8 mouse cellular contexts compared by ENCODE assay signal in the genomic region with DNA sequence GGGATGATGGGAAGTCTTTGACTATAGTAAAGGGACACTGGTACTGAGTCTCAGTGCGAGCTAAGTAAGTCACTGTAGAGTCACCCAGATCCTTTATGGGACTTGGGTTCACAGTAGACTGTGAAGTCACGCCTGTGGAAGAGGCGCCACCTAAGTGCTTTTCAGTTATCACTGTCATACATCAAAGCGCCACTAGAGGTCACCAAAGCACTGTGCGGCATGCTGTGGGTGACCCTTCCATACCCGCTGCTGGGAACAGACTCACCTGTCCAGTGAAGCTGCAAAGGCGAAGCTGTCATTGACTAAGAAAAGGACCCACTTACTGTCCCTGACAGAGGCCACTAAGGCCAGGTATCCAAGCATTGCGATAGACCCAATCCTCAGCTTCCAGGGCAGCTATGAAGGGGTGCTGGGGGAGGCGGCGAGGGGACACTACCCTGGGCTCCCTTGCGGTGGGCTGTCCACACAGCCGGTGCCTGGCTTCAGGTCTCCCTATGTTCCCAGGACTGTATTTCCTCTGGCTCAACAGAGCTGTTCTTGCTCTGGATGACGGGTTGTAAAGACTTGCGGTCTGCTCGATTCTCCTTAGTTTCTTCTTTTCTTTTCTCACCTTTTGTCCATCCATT. TPM values are rescaled to one million over a fixed set of nuclear protein-coding genes. Genes with fewer than 3 reads are reported as not detected.
A peak's percentile ranks its signal among the peaks of the same experiment; 100 is the strongest.
DNase-seq lines count a peak whose midpoint lies in the region; ATAC-seq and TF ChIP-seq lines count a peak whose summit lies in the region.

No protein-coding gene starts in this region.

- H3K4me2 ChIP-seq in forebrain, embryonic 15.5 days (replicated peaks): no peak overlapping the region
- no peak overlapping the region for H3K4me2 ChIP-seq in hindbrain, embryonic 13.5 days

- 43% methylated on average over 15 of the region's 15 CpGs for WGBS in forebrain, embryonic 15.5 days
- 46% methylated on average over 15 of the region's 15 CpGs for WGBS in hindbrain, embryonic 13.5 days

- H3K27ac ChIP-seq in forebrain, embryonic 15.5 days (replicated peaks): no peak overlapping the region
- H3K27ac ChIP-seq in hindbrain, embryonic 13.5 days: no peak overlapping the region

- H3K27me3 ChIP-seq in G1E (ENCODE audit: insufficient read depth, low read length): peaks cover 3% of the 10 kb centered on the region; the same call in 1 of the 2 replicates
- H3K27me3 ChIP-seq in forebrain, embryonic 15.5 days: 0 out of 2 replicates have a peak, but pooled peaks cover 2% of the 10 kb centered on the region
- peaks cover 19% of the 10 kb centered on the region; the same call in 1 of the 2 replicates for H3K27me3 ChIP-seq in hindbrain, embryonic 13.5 days

- no peak overlapping the region for H3K4me3 ChIP-seq in G1E (ENCODE audit: low read depth, low read length)
- H3K4me3 ChIP-seq in forebrain, embryonic 15.5 days: no peak overlapping the region
- H3K4me3 ChIP-seq in hindbrain, embryonic 13.5 days: no peak overlapping the region

- ATAC-seq in G1E (ENCODE audit: extremely low read depth, insufficient number of reproducible peaks, low FRiP score, poor library complexity, severe bottlenecking): peak; percentile 49; the same call in 1 of the 2 replicates
- ATAC-seq in forebrain, embryonic 15.5 days (replicated peaks): peak; percentile 65
- ATAC-seq in hindbrain, embryonic 13.5 days (ENCODE audit: low FRiP score): peak; percentile 86

- peak; percentile 55 for DNase-seq in G1E (ENCODE audit: low spot score)
- DNase-seq in cerebellum, adult 11 months: peak; percentile 84
- DNase-seq in layer of hippocampus, adult 9-11 months: peak; percentile 52
- DNase-seq in lung, postnatal 14 days: peak; percentile 81
- DNase-seq in retina, adult 2 months (ENCODE audit: low read depth, low spot score): peak; percentile 49
- DNase-seq in thymus, postnatal 25 days: peak; percentile 76

- H3K9me3 ChIP-seq in G1E (replicated peaks): peaks cover 2% of the 10 kb centered on the region; the same call in 1 of the 2 replicates
- H3K9me3 ChIP-seq in forebrain, embryonic 15.5 days: no peaks in the 10 kb centered on the region
- no peaks in the 10 kb centered on the region for H3K9me3 ChIP-seq in hindbrain, embryonic 13.5 days

- no peak overlapping the region for H3K9ac ChIP-seq in forebrain, embryonic 15.5 days (replicated peaks)
- H3K9ac ChIP-seq in hindbrain, embryonic 13.5 days: no peak overlapping the region

- TF ChIP-seq CTCF in G1E (IDR thresholded peaks at IDR 0.05; ENCODE audit: low read depth, low read length): peak; percentile 89

- no peaks in the 10 kb centered on the region for H3K36me3 ChIP-seq in G1E (replicated peaks)
- H3K36me3 ChIP-seq in forebrain, embryonic 15.5 days: no peaks in the 10 kb centered on the region
- no peaks in the 10 kb centered on the region for H3K36me3 ChIP-seq in hindbrain, embryonic 13.5 days

- no peaks in the 10 kb centered on the region for H3K4me1 ChIP-seq in G1E (ENCODE audit: insufficient read depth, low read depth, low read length)
- no peaks in the 10 kb centered on the region for H3K4me1 ChIP-seq in forebrain, embryonic 15.5 days
- peaks cover 8% of the 10 kb centered on the region for H3K4me1 ChIP-seq in hindbrain, embryonic 13.5 days (replicated peaks)

RNA-seq across cellular contexts. Expression of gene Tbc1d2, which starts 39.5 kb away (rescaled TPM):
- total RNA-seq in G1E (2014; fragmentation: Nextera tagmentation): not detected in 2 replicates
- total RNA-seq in G1E (2017): 0.12 and 0.16 TPM in 2 replicates
- polyA plus RNA-seq in G1E (2012): 0.01 TPM in 1 of 2 replicates, not detected in the other
- 0.98 and 1.1 TPM in 2 replicates for polyA plus RNA-seq in forebrain, embryonic 15.5 days (2015; fragmentation: Nextera tagmentation; extraction: Ambion mirVana)
- 0.73 and 0.75 TPM in 2 replicates for polyA plus RNA-seq in hindbrain, embryonic 13.5 days (2015; fragmentation: Nextera tagmentation; extraction: Ambion mirVana)
